Mouse (Mus musculus) embryonic fibroblast, embryonic 13.5 days (primary cell): ENCODE results near the gene Fgf2.

Source experiments
- CTCF ChIP-seq: IDR thresholded peaks from 2 replicates; pipeline ENCODE4 v1.5.1; 2011; ENCODE audit warnings: mild to moderate bottlenecking, control low read depth, low read length, moderate library complexity, borderline replicate concordance; ENCODE audit not compliant: insufficient read depth
- POLR2A ChIP-seq: IDR thresholded peaks from 2 replicates; pipeline ENCODE4 v1.6.1; 2011; ENCODE audit warnings: low read depth, mild to moderate bottlenecking, control low read depth, low read length, moderate library complexity

- TF ChIP-seq CTCF (no peak), POLR2A (no peak)
These were observed 2.2 kb downstream of the Fgf2 start for GRCm38 (mm10) chr3:37350386-37350785.
